Mouse (Mus musculus) hindbrain, embryonic 10.5 days (tissue): ENCODE data around the gene Sox12. TPM values are rescaled to one million over a fixed set of nuclear protein-coding genes. Genes with fewer than 3 reads are reported as not detected.
A peak's percentile ranks its signal among the peaks of the same experiment; 100 is the strongest.
"Not testable (repeated sequence)": the region's sequence is repeated elsewhere in the genome, so short reads cannot be mapped to it uniquely, and the experiment has no call there.

Experiments used
- DNase-seq: peaks from one replicate; pipeline ENCODE4 v3.0.0-alpha.2; 2017; ENCODE audit warnings: low spot score
- H3K27ac ChIP-seq: fragments of 300-500 bp; sonication (generic); 2 replicates; pipeline ENCODE4 v1.5.1; 2016; ENCODE audit warnings: mild to moderate bottlenecking, moderate library complexity
- H3K27me3 ChIP-seq: fragments of 300-500 bp; sonication (generic); 2 replicates; pipeline ENCODE4 v1.6.1; 2016; ENCODE audit warnings: mild to moderate bottlenecking; ENCODE audit not compliant: poor library complexity, insufficient read depth, severe bottlenecking
- H3K36me3 ChIP-seq: fragments of 300-500 bp; sonication (generic); 2 replicates; pipeline ENCODE4 v1.6.1; 2016; ENCODE audit warnings: mild to moderate bottlenecking, moderate library complexity
- H3K4me1 ChIP-seq: fragments of 300-500 bp; sonication (generic); replicated peaks from 2 replicates; pipeline ENCODE4 v1.6.1; 2016; ENCODE audit warnings: mild to moderate bottlenecking
- H3K4me3 ChIP-seq: fragments of 300-500 bp; sonication (generic); 2 replicates; pipeline ENCODE4 v1.5.1; 2016; ENCODE audit warnings: mild to moderate bottlenecking, moderate library complexity
- H3K9me3 ChIP-seq: fragments of 300-500 bp; sonication (generic); 2 replicates; pipeline ENCODE4 v1.6.1; 2016; ENCODE audit warnings: mild to moderate bottlenecking, moderate library complexity
- WGBS: fragments of 180-500 bp; shearing (Covaris S2); methylation state at CpG from one replicate; pipeline ENCODE4 v1.1.7; 2016; 5-methylcytosine and 5-hydroxymethylcytosine counted together
- polyA plus RNA-seq: library from polyadenylated mRNA; unstranded; fragments of >200 nt; fragmentation: Nextera tagmentation; extraction: Ambion mirVana; gene quantifications from 2 replicates; pipeline ENCODE4 v1.2.1, GENCODE M21; 2016

Gene Sox12
- polyA plus RNA-seq = 9.5 and 11.1 TPM in 2 replicates

GRCm38 (mm10) chr2:152397680-152398435 is at the start of gene Sox12:
Sox12 (minus strand) TSS chr2:152398063.
- H3K36me3 ChIP-seq = peaks cover 14% of the 10 kb centered on the region
- peaks cover 70% of the 10 kb centered on the region for H3K4me1 ChIP-seq
- H3K27ac ChIP-seq = peak within 1 kb of the TSS; percentile 98
- under 1% methylated on average over 104 of the region's 104 CpGs for WGBS
- peak; percentile 98 for DNase-seq
- peaks cover 10% of the 10 kb centered on the region; the same call in 1 of the 2 replicates for H3K27me3 ChIP-seq
- no peaks in the 10 kb centered on the region for H3K9me3 ChIP-seq
- H3K4me3 ChIP-seq = peak within 1 kb of the TSS; percentile 94

DNA sequence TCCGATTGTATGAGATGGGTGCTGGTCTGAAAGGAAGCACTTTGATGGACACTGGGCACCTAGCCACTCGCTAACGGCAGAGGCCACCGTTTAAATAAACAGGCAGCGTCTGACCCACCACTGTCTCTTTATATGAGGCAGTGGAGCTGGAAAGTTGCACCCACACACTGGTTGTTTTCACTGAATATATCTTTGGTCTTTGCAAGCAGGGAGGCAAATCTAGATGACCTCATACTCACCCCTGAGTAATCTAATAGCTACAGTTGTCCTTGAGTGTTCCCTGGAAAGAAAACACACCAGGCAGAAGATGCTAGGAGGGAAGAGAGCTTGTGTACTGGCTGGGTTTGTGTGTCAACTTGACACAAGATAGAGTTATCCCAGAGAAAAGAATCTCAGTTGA is 49.6 kb upstream of the Sox12 start:
- H3K9me3 ChIP-seq = no peaks in the 10 kb centered on the region
- H3K4me1 ChIP-seq = peaks cover 14% of the 10 kb centered on the region
- no peak overlapping the region for H3K27ac ChIP-seq
- no peaks in the 10 kb centered on the region; the same call in 1 of the 2 replicates for H3K27me3 ChIP-seq
- DNase-seq = no peak
- 59% methylated on average over 5 of the region's 5 CpGs for WGBS
- H3K36me3 ChIP-seq = no peaks in the 10 kb centered on the region
- no peak overlapping the region for H3K4me3 ChIP-seq

DNA sequence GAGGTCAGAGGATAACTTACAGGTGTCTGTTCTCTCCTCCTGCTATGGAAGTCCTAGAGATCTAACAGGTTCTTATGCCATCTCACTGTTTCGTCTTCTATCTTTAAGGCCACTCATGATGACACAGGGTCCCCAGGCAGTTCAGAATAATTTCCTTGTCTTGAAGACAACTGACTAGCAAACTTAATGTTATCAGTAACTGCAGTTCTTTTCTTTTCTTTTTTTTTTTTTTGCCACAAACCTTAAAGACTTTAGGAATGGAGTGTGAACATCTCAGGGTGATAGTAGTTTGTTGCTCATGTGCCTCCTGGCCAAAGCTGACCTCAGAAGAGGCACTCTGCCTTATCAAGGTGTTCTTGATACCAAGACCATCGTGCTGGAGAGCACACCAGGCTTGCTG is 48.8 kb upstream of the Sox12 start:
- Histone ChIP-seq H3K4me1 (peaks cover 14% of the 10 kb centered on the region), H3K27me3 (no peaks in the 10 kb centered on the region; the same call in 1 of the 2 replicates), H3K9me3 (no peaks in the 10 kb centered on the region), H3K36me3 (no peaks in the 10 kb centered on the region), H3K4me3 (no peak overlapping the region), H3K27ac (no peak overlapping the region)
- no peak for DNase-seq
- 69% methylated on average over 2 of the region's 2 CpGs for WGBS

- no peak for DNase-seq
- Histone ChIP-seq H3K27ac (no peak overlapping the region), H3K4me1 (peaks cover 14% of the 10 kb centered on the region), H3K27me3 (peaks cover 7% of the 10 kb centered on the region; the same call in 1 of the 2 replicates), H3K9me3 (no peaks in the 10 kb centered on the region), H3K36me3 (no peaks in the 10 kb centered on the region), H3K4me3 (no peak overlapping the region)
- WGBS = 83% methylated on average over 8 of the region's 8 CpGs
Observed at GRCm38 (mm10) chr2:152443281-152443680, 45.4 kb upstream of the Sox12 start.

DNA sequence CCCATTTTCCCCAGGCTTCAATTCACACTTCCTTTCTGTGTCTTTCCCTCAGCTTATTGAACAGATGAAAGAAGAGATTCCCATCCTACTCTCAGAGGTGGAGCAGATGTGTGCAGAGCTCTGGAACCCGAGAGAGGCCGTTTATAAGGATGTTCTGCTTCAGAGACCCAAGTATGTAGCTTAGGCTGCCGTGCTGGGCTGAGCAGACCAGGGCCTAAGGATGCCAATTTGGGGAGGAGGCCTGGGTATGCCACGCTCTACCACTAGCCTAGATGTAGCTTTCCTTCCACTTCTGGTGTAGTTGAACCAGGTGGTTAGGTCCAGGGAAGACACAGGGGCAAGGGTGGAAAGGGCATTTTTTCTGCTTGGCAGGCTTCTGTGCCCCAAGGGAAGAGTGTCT is 44.5 kb upstream of the Sox12 start:
- WGBS = 76% methylated on average over 4 of the region's 4 CpGs
- H3K36me3 ChIP-seq = no peaks in the 10 kb centered on the region
- peaks cover 7% of the 10 kb centered on the region; the same call in 1 of the 2 replicates for H3K27me3 ChIP-seq
- H3K9me3 ChIP-seq = no peaks in the 10 kb centered on the region
- H3K4me3 ChIP-seq = no peak overlapping the region
- H3K4me1 ChIP-seq = peaks cover 10% of the 10 kb centered on the region
- no peak overlapping the region for H3K27ac ChIP-seq
- no peak for DNase-seq

- Histone ChIP-seq H3K27me3 (peaks cover 24% of the 10 kb centered on the region), H3K4me1 (peaks cover 16% of the 10 kb centered on the region), H3K36me3 (no peaks in the 10 kb centered on the region), H3K27ac (no peak overlapping the region), H3K4me3 (no peak overlapping the region), H3K9me3 (no peaks in the 10 kb centered on the region)
- 87% methylated on average over 2 of the region's 2 CpGs for WGBS
- DNase-seq = no peak
Observed at GRCm38 (mm10) chr2:152439833-152440232, 42.0 kb upstream of the Sox12 start.

- WGBS = 51% methylated on average over 1 of the region's 1 CpGs
- Histone ChIP-seq H3K36me3 (no peaks in the 10 kb centered on the region), H3K4me3 (no peak overlapping the region), H3K27me3 (peaks cover 24% of the 10 kb centered on the region), H3K27ac (no peak overlapping the region), H3K9me3 (no peaks in the 10 kb centered on the region), H3K4me1 (peaks cover 16% of the 10 kb centered on the region)
- no peak for DNase-seq
Observed at GRCm38 (mm10) chr2:152438963-152439362, 41.1 kb upstream of the Sox12 start.

DNA sequence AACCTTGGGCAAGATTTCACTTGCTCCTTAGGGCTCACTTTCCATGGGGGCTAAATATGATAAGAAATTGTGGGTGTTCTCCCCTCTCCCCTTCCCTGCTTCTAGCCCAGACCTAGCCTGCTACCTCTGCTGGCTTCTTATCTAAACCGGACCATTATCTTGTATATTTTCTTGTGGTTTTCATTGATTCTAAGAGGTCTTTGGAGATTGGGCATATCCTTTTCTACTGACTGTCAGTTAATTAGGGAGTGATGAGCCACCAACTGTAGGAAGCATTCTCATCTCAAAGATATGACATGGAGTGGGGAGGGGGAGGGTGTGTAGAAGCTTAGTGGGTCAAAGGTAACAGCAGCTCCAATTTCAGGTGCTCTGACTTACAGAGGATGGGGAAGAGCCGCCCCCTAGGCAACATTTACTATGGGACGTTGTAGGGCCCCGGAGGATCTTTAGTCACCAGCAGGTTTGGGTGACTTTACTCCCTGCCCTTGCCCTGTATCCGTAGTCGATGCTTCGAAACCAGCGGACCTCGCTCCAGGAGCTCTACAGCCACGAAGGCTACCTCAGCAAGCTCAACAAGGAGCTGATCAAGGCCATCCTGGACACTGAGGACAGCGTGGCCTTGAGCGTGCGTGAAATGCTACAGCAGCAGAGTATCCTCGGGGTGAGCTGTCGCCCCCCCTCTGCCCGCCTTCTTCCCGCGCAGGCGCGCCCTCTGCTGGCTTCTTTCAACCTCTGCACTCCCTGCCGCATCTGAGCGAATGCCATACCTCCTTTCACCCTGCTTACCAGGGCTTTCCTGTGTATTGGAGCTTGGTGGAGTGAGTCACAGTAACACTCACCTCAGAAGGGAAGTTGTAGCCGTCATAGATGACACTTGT is 39.4 kb upstream of the Sox12 start:
- H3K4me3 ChIP-seq = peak overlapping the region; percentile 47
- H3K27me3 ChIP-seq = peaks cover 24% of the 10 kb centered on the region
- 3% methylated on average over 23 of the region's 23 CpGs for WGBS
- DNase-seq = peak; percentile 85
- H3K27ac ChIP-seq = peak overlapping the region; percentile 74
- no peaks in the 10 kb centered on the region for H3K9me3 ChIP-seq
- H3K36me3 ChIP-seq = no peaks in the 10 kb centered on the region
- H3K4me1 ChIP-seq = peaks cover 14% of the 10 kb centered on the region

DNA sequence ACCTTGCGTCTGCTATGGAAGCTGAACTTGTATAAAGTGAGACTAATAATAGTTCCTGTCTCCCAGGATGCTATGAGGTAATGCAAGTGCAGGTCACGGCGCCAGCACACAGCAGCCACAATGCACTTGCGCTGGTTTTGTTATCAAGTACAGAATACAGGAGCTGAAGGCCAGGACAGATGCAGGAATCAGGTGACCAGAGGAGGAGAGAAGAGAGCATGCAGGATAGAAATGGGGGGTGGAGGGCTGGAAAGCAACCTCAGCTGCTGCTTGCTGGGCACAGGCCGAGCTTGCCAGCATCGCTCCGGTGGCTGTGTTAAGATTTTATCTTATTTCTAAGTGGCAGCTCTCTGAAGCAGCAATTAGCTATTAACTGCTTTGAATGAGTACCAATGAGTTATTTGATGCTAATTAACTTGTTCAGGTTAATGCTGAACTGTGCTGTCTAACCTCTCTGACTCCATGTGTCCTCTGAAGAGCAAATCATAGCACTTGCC is 38.6 kb upstream of the Sox12 start:
- H3K9me3 ChIP-seq = no peaks in the 10 kb centered on the region
- H3K4me3 ChIP-seq = no peak overlapping the region
- H3K4me1 ChIP-seq = peaks cover 14% of the 10 kb centered on the region
- H3K36me3 ChIP-seq = no peaks in the 10 kb centered on the region
- H3K27ac ChIP-seq = no peak overlapping the region; the same call in 1 of the 2 replicates
- H3K27me3 ChIP-seq = peaks cover 24% of the 10 kb centered on the region
- DNase-seq = no peak
- 88% methylated on average over 7 of the region's 7 CpGs for WGBS

DNA sequence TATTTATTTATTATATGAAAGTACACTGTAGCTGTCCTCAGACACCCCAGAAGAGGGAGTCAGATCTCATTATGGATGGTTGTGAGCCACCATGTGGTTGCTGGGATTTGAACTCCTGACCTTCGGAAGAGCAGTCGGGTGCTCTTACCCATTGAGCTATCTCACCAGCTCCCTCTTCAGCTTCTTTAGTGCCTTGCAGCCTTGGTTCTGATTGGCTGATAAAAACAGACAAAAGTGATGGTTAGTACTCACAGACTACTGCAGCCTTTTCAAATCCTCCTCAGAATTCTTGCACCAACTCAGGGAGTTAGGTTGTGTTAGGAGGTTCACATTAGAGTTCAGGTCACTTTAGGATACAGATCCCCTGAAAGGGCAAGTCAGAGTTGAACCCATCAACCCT is 30.6 kb upstream of the Sox12 start:
- H3K27ac ChIP-seq, H3K27me3 ChIP-seq, H3K9me3 ChIP-seq, DNase-seq, H3K36me3 ChIP-seq, H3K4me3 ChIP-seq: not testable (repeated sequence)
- 93% methylated on average over 2 of the region's 2 CpGs for WGBS
- peaks cover 12% of the 10 kb centered on the region for H3K4me1 ChIP-seq

- WGBS = 3% methylated on average over 12 of the region's 12 CpGs
- H3K4me1 ChIP-seq = peaks cover 12% of the 10 kb centered on the region
- peak overlapping the region; percentile 24; the same call in 1 of the 2 replicates for H3K4me3 ChIP-seq
- no peaks in the 10 kb centered on the region for H3K9me3 ChIP-seq
- H3K36me3 ChIP-seq = no peaks in the 10 kb centered on the region
- H3K27ac ChIP-seq = no peak overlapping the region
- peak; percentile 31 for DNase-seq
- no peaks in the 10 kb centered on the region for H3K27me3 ChIP-seq
Observed at GRCm38 (mm10) chr2:152427493-152427892, 29.6 kb upstream of the Sox12 start.

DNA sequence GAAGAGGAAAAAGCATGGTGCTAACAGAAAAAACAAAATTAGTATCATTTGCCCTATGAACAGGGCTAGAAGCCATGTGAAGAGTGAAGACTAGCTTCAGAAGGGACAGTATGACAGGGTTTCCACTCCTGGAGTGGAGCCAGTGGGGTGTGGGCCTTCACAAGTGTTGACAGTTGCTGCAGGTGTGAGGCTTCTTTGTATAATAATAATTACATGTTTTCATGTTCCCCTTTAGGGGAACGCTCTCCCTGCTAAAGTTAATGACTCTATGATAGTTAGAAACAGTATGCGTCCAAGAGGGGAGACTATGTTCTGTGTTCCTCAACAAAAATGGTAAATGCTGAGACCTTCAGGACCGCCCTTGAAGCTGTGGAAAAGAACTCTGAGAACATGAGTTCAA is 17.9 kb upstream of the Sox12 start:
- peaks cover 15% of the 10 kb centered on the region for H3K9me3 ChIP-seq
- WGBS = 98% methylated on average over 3 of the region's 3 CpGs
- peak overlapping the region; percentile 97 for H3K4me3 ChIP-seq
- DNase-seq = no peak
- peak overlapping the region; percentile 100 for H3K27ac ChIP-seq
- H3K36me3 ChIP-seq = 0 out of 2 replicates have a peak, but pooled peaks cover 7% of the 10 kb centered on the region
- H3K4me1 ChIP-seq = peaks cover 36% of the 10 kb centered on the region
- H3K27me3 ChIP-seq = no peaks in the 10 kb centered on the region
